Mouse (Mus musculus) mature B cell (primary cell): ENCODE measurements around the gene H2-D1.
"Not testable (repeated sequence)": the region's sequence is repeated elsewhere in the genome, so short reads cannot be mapped to it uniquely, and the experiment has no call there.

Source experiments
- in situ Hi-C: fragments of 300-500 bp; cut with MboI; formaldehyde crosslinking; loops from 2 replicates; pipeline ENCODE4 v1.14.3; 2019

The H2-D1 gene

GRCm38 (mm10) chr17:35257378-35257777 is 5.2 kb upstream of the H2-D1 start:
- in situ Hi-C loops = no loop called here

GRCm38 (mm10) chr17:35257824-35258491 is 4.6 kb upstream of the H2-D1 start:
- in situ Hi-C loops = no loop called here

DNA sequence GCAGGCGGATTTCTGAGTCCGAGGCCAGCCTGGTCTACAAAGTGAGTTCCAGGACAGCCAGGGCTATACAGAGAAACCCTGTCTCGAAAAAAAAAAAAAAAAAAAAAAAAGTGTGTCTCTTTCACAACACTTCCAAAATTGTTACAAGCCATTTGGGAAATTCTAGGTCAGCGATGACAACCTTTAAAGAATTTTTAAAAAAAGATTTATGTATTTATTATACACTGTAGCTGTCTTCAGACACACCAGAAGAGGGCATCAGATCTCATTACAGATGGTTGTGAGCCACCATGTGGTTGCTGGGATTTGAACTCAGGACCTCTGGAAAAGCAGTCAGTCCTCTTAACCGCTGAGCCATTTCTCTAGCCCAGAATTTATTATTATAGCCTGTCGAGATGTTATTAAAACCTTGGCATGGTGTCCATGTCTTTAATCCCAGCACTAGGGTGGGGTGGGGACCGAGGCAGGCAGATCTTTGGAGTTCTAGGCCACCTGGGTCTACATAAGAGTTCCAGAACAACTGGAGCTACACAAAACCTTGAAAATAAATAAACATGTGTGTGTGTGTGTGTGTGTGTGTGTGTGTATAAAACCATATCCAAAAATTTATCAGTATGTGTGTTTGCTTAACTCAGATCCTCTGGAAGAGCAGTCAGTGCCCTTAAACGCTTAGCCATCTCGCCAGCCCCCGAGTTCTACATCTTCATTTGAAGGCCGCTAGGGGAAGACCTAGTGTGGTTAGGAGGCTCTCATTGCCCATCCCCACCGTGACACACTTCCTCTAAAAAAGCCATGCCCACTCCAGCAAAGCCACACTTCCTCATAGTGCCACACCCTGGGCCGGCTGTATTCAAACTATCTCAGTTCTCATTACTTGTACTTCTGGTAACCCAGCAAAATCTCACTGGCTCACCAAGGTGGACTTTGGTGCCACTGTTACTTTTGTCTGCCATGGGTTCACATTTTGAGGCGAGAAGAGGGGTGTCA is 3.7 kb upstream of the H2-D1 start:
- in situ Hi-C loops = no loop called here

DNA sequence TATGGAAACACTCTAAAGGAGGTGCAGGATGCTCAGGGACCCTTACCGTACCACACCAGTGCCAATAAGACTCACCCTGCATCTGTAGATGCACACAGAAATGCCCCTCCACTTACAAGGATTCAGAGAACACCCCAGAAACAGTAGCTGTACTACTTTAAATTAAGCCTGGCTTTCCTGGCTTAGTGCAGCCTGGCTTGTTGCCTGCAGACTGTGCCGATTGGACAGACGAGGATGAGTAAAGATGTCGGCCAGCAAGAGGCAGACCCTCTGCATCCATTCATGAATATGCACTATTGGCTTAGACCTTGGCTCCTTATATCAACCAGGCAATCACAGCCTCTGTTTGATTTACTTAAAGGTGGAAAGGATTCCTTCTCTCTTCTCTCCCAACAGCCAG is 2.9 kb upstream of the H2-D1 start:
- in situ Hi-C loops = no loop called here

DNA sequence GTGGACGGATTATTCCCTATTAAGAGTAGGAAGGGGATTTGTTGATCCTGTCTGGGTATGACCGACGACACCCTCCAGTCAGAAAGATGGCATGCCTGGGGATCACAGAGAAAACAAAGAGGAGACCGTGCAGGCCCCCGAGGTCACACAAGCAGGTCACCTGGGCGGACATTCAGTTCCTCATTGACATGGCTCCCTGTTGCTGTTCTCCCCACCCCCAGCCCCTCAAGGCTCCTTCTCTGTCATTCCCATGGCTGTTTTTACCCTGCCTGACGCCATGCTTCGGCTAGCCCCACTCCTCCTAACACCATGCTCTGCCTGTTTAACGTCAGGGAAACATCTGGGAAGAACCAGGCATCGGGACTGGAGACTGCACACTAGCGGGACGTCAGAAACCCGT is 879 bp upstream of the H2-D1 start:
- in situ Hi-C loops = no loop called here

GRCm38 (mm10) chr17:35263523-35263883 is 973 bp downstream of the H2-D1 start:
- in situ Hi-C loops = no loop called here

GRCm38 (mm10) chr17:35267399-35268086 is 5.0 kb downstream of the H2-D1 start:
- in situ Hi-C loops = no loop called here

DNA sequence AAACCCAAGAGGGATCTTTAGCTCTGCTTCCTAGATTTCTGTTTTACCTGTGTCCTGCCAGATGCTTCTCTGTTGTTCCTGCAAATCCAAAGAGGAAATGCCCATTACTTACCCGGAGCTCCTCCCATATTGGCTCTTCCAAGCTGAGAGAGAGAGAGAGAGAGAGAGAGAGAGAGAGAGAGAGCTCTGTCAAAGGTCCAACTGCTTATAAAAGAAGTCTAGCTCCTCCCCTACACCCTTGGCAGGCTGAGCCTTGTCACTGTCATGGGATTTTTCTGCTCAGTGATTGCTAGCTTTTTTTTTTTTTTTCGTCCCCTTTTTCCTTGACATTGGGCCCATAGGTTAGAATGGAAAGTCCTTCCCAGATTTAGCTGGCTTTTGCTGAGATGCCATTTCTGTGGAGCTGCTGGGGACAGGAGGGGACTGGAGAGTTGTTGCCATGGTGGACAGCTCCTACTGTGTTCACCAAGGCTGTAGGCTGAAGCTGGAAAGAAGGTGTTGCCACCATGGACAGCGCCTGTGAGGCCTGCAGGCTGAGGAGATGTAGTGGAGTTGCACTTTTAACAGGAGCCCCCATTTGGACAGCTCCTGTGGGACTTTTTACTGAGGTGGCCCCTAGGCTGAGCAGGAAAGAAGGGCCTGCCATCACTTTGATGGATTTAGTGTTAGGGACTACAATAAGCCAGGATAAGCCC is 7.3 kb downstream of the H2-D1 start:
- in situ Hi-C loops = no loop called here

GRCm38 (mm10) chr17:35272249-35272648 is 9.7 kb downstream of the H2-D1 start:
- in situ Hi-C loops = no loop called here

DNA sequence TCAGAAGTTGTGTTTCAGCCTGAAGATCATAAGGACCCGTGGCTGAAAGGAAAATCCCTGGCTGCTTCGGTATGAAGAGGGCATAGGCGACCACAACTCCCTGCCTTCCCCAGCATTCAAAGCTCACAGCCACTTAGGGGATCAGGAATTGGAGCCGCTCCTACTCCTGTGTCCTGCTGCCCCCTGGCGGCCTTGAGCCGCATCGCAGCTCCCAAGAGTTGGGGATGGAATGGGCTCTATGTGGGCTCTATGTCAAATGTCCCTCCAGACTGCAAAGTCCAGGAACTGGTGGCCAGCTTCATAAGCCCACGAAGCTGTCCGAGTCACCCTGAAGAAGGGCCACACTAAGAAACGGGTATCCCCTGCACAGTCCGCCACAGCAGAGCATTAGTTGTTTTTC is 12.2 kb downstream of the H2-D1 start:
- in situ Hi-C loops = no loop called here

GRCm38 (mm10) chr17:35276304-35276864 is 13.9 kb downstream of the H2-D1 start:
- in situ Hi-C loops = no loop called here

- in situ Hi-C loops = no loop called here
These were observed 15.5 kb downstream of the H2-D1 start for GRCm38 (mm10) chr17:35278049-35278448.

DNA sequence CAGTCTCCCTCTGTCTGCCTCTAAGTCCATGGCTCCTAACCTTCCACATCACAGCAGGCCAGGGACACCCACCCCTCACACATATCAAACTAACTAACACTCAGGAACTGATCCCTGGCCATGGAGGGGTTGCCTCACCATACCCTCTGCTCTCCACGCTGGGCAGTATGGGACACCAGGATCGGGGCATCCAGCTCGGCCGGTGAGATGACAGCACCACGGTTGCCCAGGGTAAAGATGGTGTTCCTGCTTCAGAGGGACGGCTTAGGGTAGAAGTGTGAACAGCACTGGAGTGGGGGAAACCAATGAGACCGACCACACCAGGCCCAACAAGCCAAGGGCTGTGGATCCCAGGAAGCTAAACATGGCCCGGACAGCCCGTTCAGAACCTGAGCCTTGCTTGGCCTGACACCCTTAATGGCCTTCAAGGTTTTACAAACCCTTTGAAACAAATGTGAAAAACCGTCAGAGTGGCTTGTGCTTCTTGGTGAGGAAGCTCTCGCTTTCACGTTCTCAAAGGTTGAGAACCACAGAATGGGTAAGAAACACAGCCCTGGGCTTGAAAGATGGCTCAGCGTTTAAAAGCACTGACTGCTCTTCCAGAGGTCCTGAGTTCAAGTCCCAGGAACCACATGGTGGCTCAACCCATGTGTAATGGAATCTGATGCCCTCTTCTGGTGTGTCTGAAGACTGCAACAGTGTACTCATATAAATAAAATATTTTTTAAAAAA is 16.6 kb downstream of the H2-D1 start:
- in situ Hi-C loops = no loop called here

GRCm38 (mm10) chr17:35280276-35280675 is 17.7 kb downstream of the H2-D1 start:
- in situ Hi-C loops = no loop called here

DNA sequence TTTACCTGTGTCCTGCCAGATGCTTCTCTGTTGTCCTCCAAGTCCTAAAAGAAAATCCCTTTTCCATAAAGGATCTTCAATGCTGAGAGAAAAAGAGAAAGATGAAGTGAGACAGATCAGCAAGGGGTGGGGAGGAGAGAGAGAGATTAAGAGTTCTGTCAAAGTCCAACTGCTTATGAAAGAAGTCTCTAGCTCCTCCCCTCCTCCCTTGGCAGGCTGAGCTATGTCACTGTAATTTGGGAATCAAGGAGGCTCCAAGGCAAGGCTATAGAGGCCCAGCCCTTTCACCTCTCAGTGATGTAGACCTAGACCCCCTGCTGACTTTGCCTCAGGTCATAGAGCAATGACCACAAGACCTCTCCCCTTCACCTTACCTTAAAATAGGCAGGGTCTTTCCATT is 22.9 kb downstream of the H2-D1 start:
- in situ Hi-C loops = no loop called here

DNA sequence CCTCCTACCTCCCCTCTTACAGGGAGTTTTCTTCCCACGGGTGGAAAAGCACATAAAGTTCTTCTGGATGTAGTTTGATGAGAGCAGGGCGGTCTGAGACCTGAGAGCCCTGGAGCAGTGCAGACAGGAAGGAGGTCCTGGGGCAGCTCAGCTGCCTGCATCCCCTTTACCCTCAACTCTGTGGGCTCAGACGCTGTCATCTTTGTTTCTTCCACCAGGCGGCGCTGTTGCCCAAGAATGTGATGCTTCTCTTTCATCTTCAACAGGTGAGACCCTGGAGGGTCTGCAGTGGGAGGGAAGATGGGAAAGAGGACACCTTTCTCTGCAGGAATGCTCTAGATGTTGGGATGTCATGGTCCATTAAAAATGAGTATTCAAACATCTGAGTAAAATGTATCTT is 33.3 kb downstream of the H2-D1 start:
- in situ Hi-C loops = not testable (repeated sequence)

GRCm38 (mm10) chr17:35300261-35300945 is 37.9 kb downstream of the H2-D1 start:
- in situ Hi-C loops = not testable (repeated sequence)

- in situ Hi-C loops = no loop called here
These were observed 39.2 kb downstream of the H2-D1 start for GRCm38 (mm10) chr17:35301645-35302258.

DNA sequence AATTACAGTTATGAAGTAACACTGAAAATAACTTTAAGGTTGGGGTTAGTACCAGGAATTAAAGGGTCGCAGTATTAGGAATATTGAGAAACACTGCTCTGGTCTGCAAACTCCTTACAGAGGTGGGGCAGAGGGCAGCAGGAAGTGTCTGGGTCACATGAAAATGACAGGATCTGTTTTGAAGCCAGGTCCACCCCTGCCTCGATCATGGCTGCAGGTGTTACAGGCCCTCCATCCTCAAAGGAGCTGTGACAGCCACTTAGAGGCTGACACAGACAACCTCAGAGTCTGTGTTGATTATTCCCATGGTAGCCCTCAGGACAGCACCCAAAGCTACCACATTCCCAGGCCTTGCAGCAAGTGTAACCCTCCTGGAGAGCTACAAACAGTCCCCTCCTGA is 40.7 kb downstream of the H2-D1 start:
- in situ Hi-C loops = no loop called here
